Mouse (Mus musculus): Measurements from ENCODE around the gene Dnph1.

GRCm38 (mm10) chr17:46513329-46513728, 16.8 kb downstream of the Dnph1 start:
- TF ChIP-seq CTCF (IDR thresholded peaks at IDR 0.05; ENCODE audit: low read depth) (no peak), EP300 (IDR thresholded peaks at IDR 0.05; ENCODE audit: low read depth) (no peak)

All from heart, postnatal 0 days (tissue).